Mouse (Mus musculus) liver, embryonic 14.5 days (tissue): ENCODE results near the gene Alyref.

Experiments used
- CTCF ChIP-seq: IDR thresholded peaks from 2 replicates; pipeline ENCODE4 v1.5.1; 2016; ENCODE audit warnings: antibody characterized with exemption, low read depth, control low read depth
- EP300 ChIP-seq: IDR thresholded peaks from 2 replicates; pipeline ENCODE4 v1.6.1; 2016; ENCODE audit warnings: antibody characterized with exemption, low read depth

- TF ChIP-seq CTCF (no peak), EP300 (no peak)
Measured at GRCm38 (mm10) chr11:120580871-120581331, 17.3 kb downstream of the Alyref start.
